Comparison of ENCODE assay signal across 11 mouse cellular contexts in the genomic region with DNA sequence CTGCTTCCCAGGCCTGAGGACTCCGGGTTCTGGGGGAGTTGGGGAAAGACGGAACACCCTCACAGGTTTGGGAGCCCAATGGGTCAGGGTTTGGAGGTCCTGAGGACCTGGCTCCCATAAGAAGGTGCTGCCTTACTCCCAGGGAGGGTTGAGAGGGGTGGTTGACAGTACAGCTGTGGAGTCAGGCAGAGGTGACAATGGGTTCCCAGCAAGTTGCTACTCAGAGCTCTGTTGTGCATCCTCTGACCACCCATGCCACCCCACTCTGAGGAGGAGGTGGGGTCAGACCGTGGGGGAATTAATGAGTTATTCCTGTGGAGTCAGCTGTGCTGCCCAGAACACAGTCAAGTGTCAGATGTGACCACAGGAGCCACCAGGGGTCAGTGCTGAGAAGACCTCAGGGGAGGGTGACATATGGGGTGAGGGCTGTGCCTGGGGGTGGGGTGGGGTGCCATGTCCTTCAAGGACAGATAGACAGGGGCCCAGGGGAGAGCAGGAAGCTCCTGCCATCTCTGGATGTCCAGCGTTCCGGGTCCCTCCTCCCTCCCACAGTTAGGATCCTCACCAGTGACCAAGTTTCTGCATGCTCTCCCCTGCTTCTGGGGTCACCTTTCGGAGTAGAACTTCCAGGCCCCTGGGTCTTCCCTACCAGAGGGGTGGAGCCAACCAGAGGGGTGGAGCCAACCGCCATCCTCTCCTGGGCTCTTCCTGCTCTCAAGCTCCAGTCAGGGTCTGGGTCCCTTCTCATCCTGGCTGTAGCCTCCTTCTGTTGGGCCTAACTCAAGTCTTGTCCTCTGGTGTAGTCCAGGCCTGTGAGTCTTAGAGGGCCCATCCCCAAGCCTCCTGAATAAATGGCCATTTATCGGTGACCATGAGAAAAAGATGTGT. TPM values are rescaled to one million over a fixed set of nuclear protein-coding genes. Genes with fewer than 3 reads are reported as not detected.
DNase-seq lines count a peak whose midpoint lies in the region; ATAC-seq lines count a peak whose summit lies in the region.
"Had no signal": no experiment of that assay in that cellular context is flagged by ENCODE, and none has a peak within 500 bp of the region (broad histone marks: within the 10 kb centered on the region; RNA-seq: fewer than 3 reads in every experiment).

No protein-coding gene starts in this region.

- H3K4me1 ChIP-seq in lung, embryonic 15.5 days = peaks cover 37% of the 10 kb centered on the region
- peaks cover 52% of the 10 kb centered on the region for H3K4me1 ChIP-seq in embryonic facial prominence, embryonic 13.5 days

- 85% methylated on average over 8 of the region's 8 CpGs for whole genome bisulfite sequencing in lung, embryonic 15.5 days
- 87% methylated on average over 8 of the region's 8 CpGs for WGBS in embryonic facial prominence, embryonic 13.5 days

- H3K27me3 ChIP-seq in lung, embryonic 15.5 days = no peaks in the 10 kb centered on the region
- H3K27me3 ChIP-seq in embryonic facial prominence, embryonic 13.5 days = no peaks in the 10 kb centered on the region
- H3K27me3 ChIP-seq: neural tube, embryonic 12.5 days had no signal

- peak; percentile 54 for DNase-seq in adrenal gland, postnatal 14 days
- no peak for DNase-seq in adrenal gland, postnatal 25 days
- DNase-seq in lung, postnatal 25 days (ENCODE audit: low spot score) = no peak
- peak; percentile 38 for DNase-seq in retina, embryonic 14.5 days (ENCODE audit: low spot score)
- DNase-seq in frontal cortex, postnatal 36 days (ENCODE audit: low spot score in 2 of 2) = no peak
- DNase-seq: cerebellum, adult 18-20 months; kidney, adult 11 months had no signal

- H3K9me3 ChIP-seq in lung, embryonic 15.5 days = no peaks in the 10 kb centered on the region
- H3K9me3 ChIP-seq in embryonic facial prominence, embryonic 13.5 days = no peaks in the 10 kb centered on the region
- H3K9me3 ChIP-seq: neural tube, embryonic 12.5 days had no signal

- H3K36me3 ChIP-seq in lung, embryonic 15.5 days = no peaks in the 10 kb centered on the region
- H3K36me3 ChIP-seq in embryonic facial prominence, embryonic 13.5 days = no peaks in the 10 kb centered on the region
- H3K36me3 ChIP-seq: neural tube, embryonic 12.5 days had no signal

- 0 out of 2 replicates have a peak, but pooled peaks have one; percentile 17 for ATAC-seq in lung, embryonic 15.5 days (ENCODE audit: borderline replicate concordance, extremely low read depth, low FRiP score, low TSS enrichment)
- no peak for ATAC-seq in embryonic facial prominence, embryonic 13.5 days (ENCODE audit: insufficient number of reproducible peaks, insufficient read depth, low FRiP score, low TSS enrichment, low read depth)
- no peak for ATAC-seq in erythroid progenitor cell, adult 5-6 weeks (replicated peaks; ENCODE audit: low FRiP score, poor library complexity, severe bottlenecking)

- no peak overlapping the region for H3K9ac ChIP-seq in lung, embryonic 15.5 days
- no peak overlapping the region for H3K9ac ChIP-seq in embryonic facial prominence, embryonic 13.5 days
- H3K9ac ChIP-seq: neural tube, embryonic 12.5 days had no signal

- no peak overlapping the region for H3K4me3 ChIP-seq in lung, embryonic 15.5 days
- H3K4me3 ChIP-seq in embryonic facial prominence, embryonic 13.5 days = no peak overlapping the region
- H3K4me3 ChIP-seq: neural tube, embryonic 12.5 days had no signal

- H3K27ac ChIP-seq in lung, embryonic 15.5 days = no peak overlapping the region
- H3K27ac ChIP-seq in embryonic facial prominence, embryonic 13.5 days = peak overlapping the region; percentile 22; the same call in 1 of the 2 replicates
- H3K27ac ChIP-seq: neural tube, embryonic 12.5 days had no signal

- H3K4me2 ChIP-seq in lung, embryonic 15.5 days = no peak overlapping the region
- H3K4me2 ChIP-seq in embryonic facial prominence, embryonic 13.5 days = no peak overlapping the region
- H3K4me2 ChIP-seq: neural tube, embryonic 12.5 days had no signal

RNA-seq across cellular contexts. Expression of gene Adcy7, which starts 13.5 kb away (rescaled TPM):
- 5.6 and 12.8 TPM in 2 replicates for total RNA-seq in adrenal gland, postnatal 14 days (2021)
- 5.4 and 8.4 TPM in 2 replicates for total RNA-seq in adrenal gland, postnatal 25 days (2021)
- 12.7 and 13.9 TPM in 2 replicates for polyA plus RNA-seq in lung, embryonic 15.5 days (2015; fragmentation: Nextera tagmentation; extraction: Ambion mirVana)
- polyA plus RNA-seq in embryonic facial prominence, embryonic 13.5 days (2015; fragmentation: Nextera tagmentation; extraction: Ambion mirVana) = 6.6 and 7.3 TPM in 2 replicates
- total RNA-seq in erythroid progenitor cell, adult 5-6 weeks (2015; ENCODE audit: low replicate concordance) = 4.6 and 5.4 TPM in 2 replicates
- 2.4 and 6.3 TPM in 2 replicates for total RNA-seq in erythroid progenitor cell, adult 5-6 weeks (2017; ENCODE audit: low replicate concordance)

Comparison
In these comparisons a context has a peak if more than half of its experiments do, and no peak if none do; other contexts are left out.
1. DNase-seq: peak in adrenal gland, postnatal 14 days (single experiment) and retina, embryonic 14.5 days (single experiment); none in adrenal gland, postnatal 25 days (single experiment), lung, postnatal 25 days (single experiment) and frontal cortex, postnatal 36 days (0 of 2).